Mouse (Mus musculus) ES-E14 (cell line): Measurements from ENCODE around the gene Eepd1. TPM values are rescaled to one million over a fixed set of nuclear protein-coding genes. Genes with fewer than 3 reads are reported as not detected.

Experiments
- DNase-seq: peaks from one replicate; pipeline ENCODE4 v3.0.0-alpha.2; 2013; ENCODE audit warnings: low read depth, low spot score
- H3K27ac ChIP-seq: 2 replicates; pipeline ENCODE4 v1.5.1; 2012; ENCODE audit warnings: low read depth, mild to moderate bottlenecking, low read length, moderate library complexity, mixed read lengths; ENCODE audit not compliant: poor library complexity, insufficient read depth, severe bottlenecking
- H3K36me3 ChIP-seq: 2 replicates; pipeline ENCODE4 v1.6.1; 2012; ENCODE audit warnings: mild to moderate bottlenecking, low read length, moderate library complexity, mixed read lengths; ENCODE audit not compliant: control insufficient read depth, poor library complexity, insufficient read depth, severe bottlenecking
- H3K4me1 ChIP-seq, 2 experiments: fragments of 150-350 bp in 1 of 2; sonication (generic) in 1 of 2; 2 replicates each; pipeline ENCODE4 v1.6.1; 2012; ENCODE audit warnings: low read length in 2 of 2, mild to moderate bottlenecking in 1 of 2, mixed read lengths in 1 of 2; ENCODE audit not compliant: control insufficient read depth in 2 of 2, insufficient read depth in 2 of 2, poor library complexity in 1 of 2
- H3K4me3 ChIP-seq, 2 experiments: fragments of 150-350 bp in 1 of 2; sonication (generic) in 1 of 2; 2 replicates each; pipeline ENCODE4 v1.5.1; 2012; ENCODE audit warnings: low read length in 2 of 2, low read depth in 1 of 2, mild to moderate bottlenecking in 1 of 2, mixed read lengths in 1 of 2; ENCODE audit not compliant: insufficient read depth in 1 of 2, poor library complexity in 1 of 2, severe bottlenecking in 1 of 2
- H3K9ac ChIP-seq: 2 replicates; pipeline ENCODE4 v1.6.1; 2012; ENCODE audit warnings: low read depth, mild to moderate bottlenecking, low read length, mixed read lengths; ENCODE audit not compliant: poor library complexity, insufficient read depth, severe bottlenecking
- H3K9me3 ChIP-seq: fragments of 150-350 bp; sonication (generic); 2 replicates; pipeline ENCODE4 v1.6.1; 2012; ENCODE audit warnings: low read depth, mild to moderate bottlenecking, low read length; ENCODE audit not compliant: control insufficient read depth, insufficient read depth
- CHD2 ChIP-seq: IDR thresholded peaks from 2 replicates; pipeline ENCODE4 v1.6.1; 2014; ENCODE audit warnings: mild to moderate bottlenecking, low read depth, low read length, inconsistent platforms
- HCFC1 ChIP-seq: IDR thresholded peaks from 2 replicates; pipeline ENCODE4 v1.6.1; 2012; ENCODE audit warnings: low read length, inconsistent platforms, borderline replicate concordance; ENCODE audit not compliant: insufficient read depth
- MAFK ChIP-seq: IDR thresholded peaks from 2 replicates; pipeline ENCODE4 v1.6.1; 2014; ENCODE audit warnings: mild to moderate bottlenecking, low read depth, low read length, inconsistent platforms; ENCODE audit not compliant: insufficient read depth
- ZC3H11A ChIP-seq: IDR thresholded peaks from 2 replicates; pipeline ENCODE4 v1.6.1; 2012; ENCODE audit warnings: low read depth, mild to moderate bottlenecking, inconsistent platforms, low read length, borderline replicate concordance
- ZNF384 ChIP-seq: IDR thresholded peaks from 2 replicates; pipeline ENCODE4 v1.6.1; 2012; ENCODE audit warnings: low read depth, low read length, inconsistent platforms
- in situ Hi-C, 2 experiments: fragments of 600-800 bp; cut with MboI; formaldehyde crosslinking; loops; one replicate each; pipeline ENCODE4 v1.15.1; 2025; ENCODE audit warnings: low sequenced_read_pairs in 2 of 2, inconsistent platforms in 1 of 2; ENCODE audit not compliant: unreplicated experiment in 2 of 2
- total RNA-seq: library from RNA; depleted of rRNA; stranded (reverse); fragments of 300-350 nt; gene quantifications from 2 replicates; pipeline ENCODE4 v1.2.3, GENCODE M21; 2012

Gene Eepd1
- total RNA-seq, 1 experiment = 3.5 TPM

GRCm38 (mm10) chr9:25570011-25570410 lies 88.7 kb downstream of the Eepd1 start:
- Histone ChIP-seq H3K9me3 (no peaks in the 10 kb centered on the region), H3K4me1 (peaks cover 0 to 3% of the 10 kb centered on the region in 2 experiments; a peak in 1 of 4 replicates), H3K9ac (no peak overlapping the region), H3K4me3 (no peak overlapping the region), H3K27ac (no peak overlapping the region), H3K36me3 (no peaks in the 10 kb centered on the region)
- in situ Hi-C loops = no loop called here
- DNase-seq = no peak
- TF ChIP-seq ZNF384 = no peak
- no peak for TF ChIP-seq HCFC1
- TF ChIP-seq CHD2 = no peak
- no peak for TF ChIP-seq MAFK
- no peak for TF ChIP-seq ZC3H11A

GRCm38 (mm10) chr9:25570436-25570835 lies 89.1 kb downstream of the Eepd1 start:
- no peak overlapping the region for H3K4me3 ChIP-seq
- no peak for TF ChIP-seq ZC3H11A
- TF ChIP-seq ZNF384 = no peak
- no peak for TF ChIP-seq CHD2
- peaks cover 0 to 2% of the 10 kb centered on the region in 2 experiments; a peak in 1 of 4 replicates for H3K4me1 ChIP-seq
- no peak overlapping the region for H3K27ac ChIP-seq
- in situ Hi-C loops = no loop called here
- H3K9me3 ChIP-seq = no peaks in the 10 kb centered on the region
- H3K36me3 ChIP-seq = no peaks in the 10 kb centered on the region
- no peak overlapping the region for H3K9ac ChIP-seq
- no peak for DNase-seq

- in situ Hi-C loops = no loop called here
- no peaks in the 10 kb centered on the region for H3K36me3 ChIP-seq
- TF ChIP-seq CHD2 (no peak), ZNF384 (no peak), ZC3H11A (no peak), MAFK (no peak), HCFC1 (no peak)
- H3K4me3 ChIP-seq = no peak overlapping the region
- no peak overlapping the region for H3K27ac ChIP-seq
- H3K9ac ChIP-seq = no peak overlapping the region
- no peak for DNase-seq
- H3K4me1 ChIP-seq = no peaks in the 10 kb centered on the region
- no peaks in the 10 kb centered on the region for H3K9me3 ChIP-seq
Measured at GRCm38 (mm10) chr9:25571381-25571780, 90.0 kb downstream of the Eepd1 start.

GRCm38 (mm10) chr9:25573753-25574152 lies 92.4 kb downstream of the Eepd1 start:
- Histone ChIP-seq H3K9ac (no peak overlapping the region), H3K4me1 (no peaks in the 10 kb centered on the region), H3K36me3 (no peaks in the 10 kb centered on the region), H3K27ac (no peak overlapping the region), H3K4me3 (no peak overlapping the region), H3K9me3 (no peaks in the 10 kb centered on the region)
- TF ChIP-seq HCFC1 (no peak), CHD2 (no peak), ZNF384 (no peak), MAFK (no peak), ZC3H11A (no peak)
- no peak for DNase-seq
- in situ Hi-C loops = no loop called here

- TF ChIP-seq CHD2 = no peak
- no peak for TF ChIP-seq HCFC1
- no peak for TF ChIP-seq MAFK
- TF ChIP-seq ZNF384 = no peak
- no peak for TF ChIP-seq ZC3H11A
- no peak for DNase-seq
- H3K27ac ChIP-seq = no peak overlapping the region
- H3K36me3 ChIP-seq = no peaks in the 10 kb centered on the region
- H3K9me3 ChIP-seq = no peaks in the 10 kb centered on the region
- in situ Hi-C loops = no loop called here
- H3K9ac ChIP-seq = no peak overlapping the region
- no peak overlapping the region for H3K4me3 ChIP-seq
- no peaks in the 10 kb centered on the region for H3K4me1 ChIP-seq
Measured at GRCm38 (mm10) chr9:25574186-25574585, 92.8 kb downstream of the Eepd1 start.
